Mouse (Mus musculus) gastrocnemius, postnatal 4 days (tissue): ENCODE measurements around the gene Hras. TPM values are rescaled to one million over a fixed set of nuclear protein-coding genes. Genes with fewer than 3 reads are reported as not detected.

Experiments used
- DNase-seq, 2 experiments: peaks; one replicate each; pipeline ENCODE4 v3.0.0; 2021 to 2022; ENCODE audit warnings: low spot score in 2 of 2, mixed read lengths in 2 of 2
- total RNA-seq, 2 experiments: library from RNA; stranded (reverse); gene quantifications; 2 replicates each; pipeline ENCODE4 v1.2.3; 2021

The Hras gene
- total RNA-seq, 2 experiments from 2014 or later = 166 to 193 TPM

GRCm38 (mm10) chr7:141215101-141215879, 21.5 kb upstream of the Hras start, which contains the start of gene Rassf7:
Rassf7 (plus strand) TSS chr7:141215860.
- DNase-seq = peak; percentile 62 to 82

- DNase-seq = no peak
Measured at GRCm38 (mm10) chr7:141214310-141214709, 20.5 kb upstream of the Hras start.

GRCm38 (mm10) chr7:141213605-141214235, 19.9 kb upstream of the Hras start, which contains the start of gene Lmntd2:
Lmntd2 (minus strand) TSS chr7:141214080.
- DNase-seq = no peak

- no peak for DNase-seq
Measured at GRCm38 (mm10) chr7:141213133-141213532, 19.3 kb upstream of the Hras start.

DNA sequence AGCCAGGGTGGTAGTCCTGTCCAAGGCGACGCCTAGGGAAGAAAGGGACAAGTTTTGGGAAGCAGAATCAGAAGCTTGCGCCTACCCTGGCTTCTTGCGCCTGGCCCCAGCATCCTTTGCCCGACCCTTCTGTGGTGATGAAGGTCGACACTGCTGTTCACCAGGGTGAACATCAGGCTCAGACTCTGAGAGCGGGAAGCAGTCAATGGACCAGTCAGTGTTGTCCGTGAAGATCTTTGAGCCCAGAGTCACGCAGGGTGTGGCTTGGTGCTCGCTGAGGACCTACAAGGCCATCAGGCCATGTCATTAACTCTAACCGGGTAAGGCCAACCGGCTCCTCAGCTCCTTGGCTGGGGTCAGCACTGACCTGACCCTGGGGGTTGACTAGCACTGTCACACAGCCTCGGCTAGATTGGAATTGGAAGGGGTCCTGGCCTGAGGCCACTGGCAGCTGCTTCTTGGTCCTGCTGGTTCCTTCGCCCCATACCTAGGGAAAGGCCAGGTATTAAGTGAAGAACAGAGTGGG, 16.9 kb upstream of the Hras start:
- no peak for DNase-seq

GRCm38 (mm10) chr7:141210137-141210536, 16.3 kb upstream of the Hras start:
- DNase-seq = no peak

DNA sequence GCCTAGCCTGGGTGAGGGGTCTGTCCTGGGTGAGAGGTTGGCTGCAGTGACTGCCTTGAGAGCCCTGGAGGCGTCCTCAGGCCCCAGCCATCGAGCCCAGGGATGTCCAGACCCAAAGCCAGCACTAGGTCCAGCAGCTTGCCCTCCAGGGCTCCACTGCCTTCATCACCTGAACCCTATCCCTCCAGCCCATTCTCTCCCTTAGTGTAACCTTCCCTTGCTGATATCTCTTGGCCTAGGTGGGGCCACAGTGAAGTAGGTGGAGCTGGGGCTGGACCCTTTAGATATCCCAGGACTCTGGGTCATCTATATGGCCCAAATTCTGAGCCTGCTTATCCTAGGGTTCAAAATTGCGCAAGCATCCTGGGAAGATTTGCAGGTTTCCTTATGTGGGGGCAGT, 15.7 kb upstream of the Hras start:
- no peak for DNase-seq

- no peak for DNase-seq
Measured at GRCm38 (mm10) chr7:141206182-141206937, 12.6 kb upstream of the Hras start.

DNA sequence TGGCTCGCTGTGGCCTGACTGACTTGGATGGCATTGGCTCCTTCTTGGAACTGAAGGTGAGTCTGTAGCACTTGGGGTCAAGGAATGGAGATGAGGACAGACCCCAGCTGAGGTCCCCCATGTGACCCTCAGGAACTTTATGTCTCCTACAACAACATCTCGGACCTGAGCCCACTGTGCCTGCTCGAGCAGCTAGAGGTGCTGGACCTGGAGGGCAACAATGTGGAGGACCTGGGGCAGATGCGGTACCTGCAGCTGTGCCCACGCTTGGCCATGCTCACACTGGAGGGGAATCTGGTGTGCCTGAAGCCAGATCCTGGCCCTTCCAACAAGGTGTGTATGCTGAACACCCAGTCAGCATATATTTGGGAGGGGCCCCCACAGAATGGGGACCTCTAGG, 11.7 kb upstream of the Hras start:
- DNase-seq = no peak

DNA sequence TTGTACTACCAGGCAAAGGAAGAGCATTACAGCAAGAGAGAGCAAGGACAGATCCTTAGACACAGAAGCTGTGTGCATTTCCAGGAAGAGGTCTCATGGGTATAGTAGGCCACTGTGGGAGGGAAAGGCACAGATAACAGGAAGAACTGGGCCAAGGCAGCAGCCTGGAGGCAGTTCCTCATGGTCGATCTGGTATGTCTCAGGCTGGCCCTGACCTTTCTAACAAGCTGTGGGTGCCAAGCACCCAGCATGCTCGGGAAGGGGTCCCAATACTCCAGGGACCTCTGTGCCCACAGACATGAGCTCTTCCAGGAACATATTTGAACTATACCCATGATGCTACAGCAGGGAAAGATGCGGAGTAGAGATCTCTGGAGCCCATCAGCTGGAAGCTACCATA, 10.7 kb upstream of the Hras start:
- no peak for DNase-seq

DNA sequence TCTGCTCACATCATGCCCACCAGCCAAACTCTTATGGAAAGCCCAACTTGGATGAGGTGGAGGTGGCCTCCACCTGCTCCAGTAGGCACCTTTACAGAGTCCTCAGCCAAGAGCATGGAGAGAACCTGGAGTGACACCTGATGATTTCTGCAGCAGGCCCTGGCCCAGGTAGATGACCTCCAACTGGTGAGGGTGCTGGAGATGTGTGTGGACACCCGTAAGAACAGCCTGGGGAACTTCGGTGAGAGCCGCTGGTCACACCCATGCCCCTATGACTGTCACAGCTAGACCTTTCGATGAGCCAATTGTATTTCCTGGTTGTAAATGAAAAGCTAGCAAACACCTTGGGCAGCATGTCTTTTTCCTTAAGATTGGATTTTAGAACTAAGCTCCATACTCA, 4.3 kb upstream of the Hras start:
- no peak for DNase-seq

GRCm38 (mm10) chr7:141196619-141197282, 2.9 kb upstream of the Hras start:
- DNase-seq = peak in 1 of 2 experiments; percentile 8

- no peak for DNase-seq
Measured at GRCm38 (mm10) chr7:141195754-141196153, 1.9 kb upstream of the Hras start.

- DNase-seq = peak; percentile 67 to 85
Measured at GRCm38 (mm10) chr7:141194830-141195229, 1.0 kb upstream of the Hras start.

GRCm38 (mm10) chr7:141194409-141194808, 604 bp upstream of the Hras start:
- DNase-seq = no peak

DNA sequence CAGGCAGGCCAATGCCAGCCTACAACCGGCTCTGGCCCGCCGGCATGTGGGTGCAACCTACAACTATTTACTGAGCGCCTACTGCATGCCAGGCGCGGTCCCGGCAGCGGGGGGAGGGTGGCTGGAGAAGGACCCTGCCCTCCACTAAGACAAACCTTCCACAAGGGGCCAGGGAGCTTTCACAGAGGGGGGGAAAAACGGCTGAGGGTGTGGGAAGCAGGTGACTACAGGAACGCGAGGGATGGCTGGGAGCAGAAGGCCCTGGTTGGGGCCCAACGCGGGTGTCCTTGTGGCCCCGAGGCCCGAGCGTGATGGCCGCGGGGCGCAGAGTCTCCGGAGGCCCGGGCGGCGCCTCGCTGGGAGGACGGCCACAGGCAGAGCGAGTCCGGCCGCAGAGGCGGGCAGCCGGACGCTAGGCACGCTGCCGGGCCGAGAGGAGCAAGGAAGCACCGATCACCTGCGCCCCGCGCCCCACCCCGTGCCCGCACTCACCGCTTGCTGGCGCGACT, 403 bp downstream of the Hras start:
- peak in 1 of 2 experiments; percentile 58 for DNase-seq

- DNase-seq = no peak
Measured at GRCm38 (mm10) chr7:141192776-141193347, 943 bp downstream of the Hras start.

DNA sequence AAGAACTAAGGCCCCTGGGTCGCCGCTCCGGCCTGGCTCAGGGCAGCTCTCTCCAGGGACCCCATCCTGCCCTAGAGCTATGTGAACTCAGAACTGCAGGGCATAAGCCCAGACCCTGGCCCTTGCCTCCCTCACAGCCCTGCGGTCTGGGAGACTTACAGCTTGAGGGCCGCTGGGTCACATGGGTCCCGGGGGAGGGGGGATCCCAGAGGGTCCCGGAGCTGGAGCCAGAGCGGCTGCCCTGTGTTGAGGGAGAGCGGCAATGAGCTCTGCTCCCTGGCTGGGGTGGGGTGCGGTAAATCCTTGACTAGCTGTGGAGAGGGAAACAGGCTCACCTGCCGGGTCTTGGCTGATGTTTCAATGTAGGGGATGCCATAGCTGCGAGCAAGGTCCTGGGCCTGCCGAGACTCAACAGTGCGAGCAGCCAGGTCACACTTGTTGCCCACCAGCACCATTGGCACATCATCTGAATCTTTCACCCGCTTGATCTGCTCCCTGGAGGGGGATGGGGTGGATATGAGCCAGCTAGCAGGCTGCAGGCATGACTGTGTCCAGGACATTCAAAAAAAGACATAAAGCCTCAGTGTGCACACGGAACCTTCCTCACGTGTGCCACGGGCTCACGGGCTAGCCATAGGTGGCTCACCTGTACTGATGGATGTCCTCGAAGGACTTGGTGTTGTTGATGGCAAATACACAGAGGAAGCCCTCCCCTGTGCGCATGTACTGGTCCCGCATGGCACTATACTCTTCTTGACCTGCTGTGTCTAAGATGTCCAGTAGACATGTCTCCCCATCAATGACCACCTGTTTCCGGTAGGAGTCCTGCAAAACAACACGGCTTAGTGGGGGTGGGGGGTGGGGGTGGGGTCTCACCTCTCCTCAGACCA, 1.8 kb downstream of the Hras start:
- DNase-seq = peak in 1 of 2 experiments; percentile 10

GRCm38 (mm10) chr7:141191036-141191435, 2.8 kb downstream of the Hras start:
- no peak for DNase-seq
